Mouse (Mus musculus): ENCODE data around the gene Olfr707.
"Not testable (repeated sequence)": the region's sequence is repeated elsewhere in the genome, so short reads cannot be mapped to it uniquely, and the experiment has no call there.

Olfr707 gene

DNA sequence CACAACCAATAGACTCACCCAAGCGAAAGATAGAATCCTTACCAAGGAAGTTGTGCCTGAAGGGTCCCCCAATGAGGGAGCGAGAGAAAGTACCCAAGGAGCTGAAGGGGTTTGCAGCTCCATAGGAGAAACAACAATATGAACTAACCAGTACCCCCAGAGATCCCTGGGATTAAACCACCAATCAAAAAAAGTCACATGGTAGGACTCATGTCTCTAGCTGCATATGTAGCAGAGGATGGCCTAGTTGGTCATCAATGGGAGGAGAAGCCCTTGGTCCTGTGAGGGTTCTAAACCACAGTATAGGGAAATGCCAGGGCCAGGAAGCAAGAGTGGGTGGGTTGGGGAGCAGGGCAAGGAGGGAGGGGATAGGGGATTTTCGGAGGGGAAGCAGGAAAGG, at the start of gene Olfr707:
Olfr707 (minus strand) TSS at position 101 of the 400 bp plus-strand sequence.
- DNase-seq (ENCODE audit: low spot score) = not testable (repeated sequence)

DNA sequence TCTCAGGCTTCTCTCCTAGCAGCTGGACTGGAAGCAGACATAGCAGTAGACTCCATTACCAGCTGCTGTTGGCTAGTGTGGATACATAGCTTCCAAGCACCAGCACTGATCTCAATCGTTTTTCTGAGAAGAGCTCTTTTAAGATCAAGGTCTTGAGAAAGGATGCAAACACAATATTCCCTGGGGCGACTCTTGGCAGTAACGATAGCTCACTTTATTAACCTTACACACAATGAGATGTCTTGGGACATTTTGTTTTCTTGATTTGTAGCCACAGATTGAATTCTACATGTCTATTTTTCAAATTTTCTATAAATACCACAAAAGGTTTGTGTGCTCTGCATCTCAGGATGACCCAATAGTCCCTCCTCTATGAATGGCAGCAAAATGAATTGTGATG, 47.2 kb upstream of the Olfr707 start, which contains the start of gene Olfr710:
Olfr710 (minus strand) TSS at position 101 of the 400 bp plus-strand sequence.
- no peak for DNase-seq (ENCODE audit: low spot score)

DNA sequence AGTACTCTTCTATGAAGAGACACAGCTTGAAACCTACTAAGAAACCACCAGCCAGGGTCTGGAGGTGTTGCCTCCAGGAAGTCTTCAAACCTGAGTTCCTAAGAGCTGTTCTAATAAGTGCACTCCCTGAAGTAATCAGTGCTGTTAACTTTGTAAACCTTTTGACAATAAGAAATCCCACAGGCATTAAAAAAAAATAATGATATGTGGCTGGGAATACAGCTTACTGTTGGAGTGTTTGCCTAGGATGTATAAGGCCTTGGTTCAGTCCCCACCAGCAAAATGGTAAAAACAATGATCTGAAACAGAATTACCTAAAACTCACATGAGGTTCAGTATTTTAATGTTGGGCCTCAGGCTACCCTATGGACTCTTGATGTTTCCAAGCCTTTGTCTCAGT, 31.1 kb upstream of the Olfr707 start, which contains the start of gene Olfr709-ps1:
Olfr709-ps1 (minus strand) TSS at position 101 of the 400 bp plus-strand sequence.
- DNase-seq (ENCODE audit: low spot score) = no peak

DNA sequence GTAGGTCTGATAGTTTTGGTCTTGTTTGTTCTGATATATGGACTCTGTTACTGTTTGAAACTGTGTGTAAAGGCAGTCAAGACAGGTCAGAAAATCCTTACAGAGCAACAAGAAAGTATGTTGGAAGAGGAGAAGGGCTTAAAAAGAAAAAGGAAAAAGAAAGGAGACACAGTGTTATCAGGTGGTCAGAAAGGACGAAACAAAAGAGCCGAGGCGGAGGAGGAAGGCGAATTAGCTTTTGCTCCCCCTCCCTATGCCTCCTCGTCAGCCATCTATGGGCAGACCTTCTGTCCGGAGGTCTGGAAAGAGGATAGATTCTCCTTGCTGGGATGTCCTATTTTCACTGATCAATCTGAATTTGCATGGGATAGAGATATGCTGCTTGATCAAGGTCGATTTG, 19.9 kb upstream of the Olfr707 start:
- DNase-seq (ENCODE audit: low spot score) = not testable (repeated sequence)

DNA sequence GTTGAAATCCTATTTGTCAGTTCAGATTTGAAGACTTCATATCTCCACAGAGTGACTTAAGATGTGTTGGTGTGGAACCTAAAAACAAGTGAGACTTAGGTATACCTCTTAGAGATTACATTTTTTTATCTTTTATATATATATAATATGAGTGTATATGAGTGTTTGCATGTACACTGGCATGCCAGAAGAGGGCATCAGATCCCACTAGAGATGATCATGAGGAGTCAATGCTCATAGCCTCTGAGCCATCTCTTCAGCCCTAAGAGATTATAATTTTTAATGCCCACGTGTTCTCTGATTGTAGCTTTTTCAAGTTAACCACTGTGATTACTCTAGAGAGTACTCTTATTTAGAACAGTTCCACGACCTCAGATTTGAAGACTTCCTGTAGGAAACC, 6.6 kb upstream of the Olfr707 start, which contains the start of gene Olfr1532-ps1:
Olfr1532-ps1 (plus strand) TSS at position 326 of the 400 bp plus-strand sequence.
- no peak for DNase-seq (ENCODE audit: low spot score)

DNA sequence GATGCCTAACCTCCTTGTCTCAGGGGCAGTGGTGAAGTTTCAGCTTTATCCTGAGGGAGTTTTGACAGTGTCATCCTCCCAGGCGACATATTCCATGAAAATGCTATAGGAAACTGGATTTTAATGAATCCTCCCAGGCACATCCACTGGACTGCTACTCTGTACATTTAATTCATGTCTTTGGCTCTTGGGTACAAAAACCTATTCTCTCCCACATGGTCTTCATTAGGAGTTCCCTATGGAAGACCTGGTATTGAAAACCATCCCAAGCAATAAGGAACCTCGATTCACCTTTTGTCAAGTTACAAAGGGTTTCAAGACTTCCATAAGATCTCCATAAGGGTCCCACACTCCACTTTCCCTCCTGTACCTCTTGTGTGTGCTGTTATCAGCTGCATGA, 13.0 kb downstream of the Olfr707 start, which contains the start of gene Olfr706:
Olfr706 (minus strand) TSS at position 101 of the 400 bp plus-strand sequence.
- no peak for DNase-seq (ENCODE audit: low spot score)

DNA sequence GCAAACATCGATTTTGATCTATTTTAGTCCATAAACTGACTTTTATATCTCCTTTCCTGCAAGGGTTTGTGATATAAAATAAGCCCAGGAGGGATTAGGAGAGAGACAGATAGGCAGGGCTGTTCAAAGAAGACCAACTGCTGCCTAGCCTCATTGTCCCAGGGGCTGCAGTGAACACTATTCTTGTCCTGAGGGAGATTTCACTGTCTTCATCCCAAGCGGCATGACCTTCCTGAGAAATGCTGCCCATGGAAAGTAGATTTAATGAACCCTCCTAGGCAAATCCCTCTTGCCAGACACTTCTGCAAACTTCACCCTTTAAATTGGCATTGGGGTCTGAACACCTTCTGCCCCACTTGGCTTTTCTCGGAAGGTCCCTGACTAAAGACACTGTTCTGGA, 24.2 kb downstream of the Olfr707 start, which contains the start of gene Olfr705:
Olfr705 (minus strand) TSS at position 101 of the 400 bp plus-strand sequence.
- no peak for DNase-seq (ENCODE audit: low spot score)

DNA sequence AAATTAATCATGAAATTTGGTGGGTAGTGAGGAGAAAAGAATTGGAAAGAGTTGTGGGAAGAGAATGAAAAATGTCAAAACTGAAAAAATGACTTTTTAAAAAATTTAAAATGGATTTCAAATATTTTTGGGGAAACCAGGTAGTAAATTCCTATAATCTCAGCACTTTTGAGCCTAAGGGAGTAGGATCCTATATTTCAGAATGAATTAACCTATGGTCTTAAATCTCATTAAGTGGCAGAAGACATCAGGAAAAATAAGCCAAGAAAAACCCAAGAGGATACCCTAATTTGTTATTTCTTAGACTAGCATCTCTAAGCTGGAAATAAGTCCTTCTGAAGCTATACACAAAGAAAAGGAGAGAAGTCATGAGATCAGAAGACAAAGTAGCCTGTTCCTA, 38.2 kb downstream of the Olfr707 start, which contains the start of gene Olfr704:
Olfr704 (plus strand) TSS at position 301 of the 400 bp plus-strand sequence.
- DNase-seq (ENCODE audit: low spot score) = no peak

DNA sequence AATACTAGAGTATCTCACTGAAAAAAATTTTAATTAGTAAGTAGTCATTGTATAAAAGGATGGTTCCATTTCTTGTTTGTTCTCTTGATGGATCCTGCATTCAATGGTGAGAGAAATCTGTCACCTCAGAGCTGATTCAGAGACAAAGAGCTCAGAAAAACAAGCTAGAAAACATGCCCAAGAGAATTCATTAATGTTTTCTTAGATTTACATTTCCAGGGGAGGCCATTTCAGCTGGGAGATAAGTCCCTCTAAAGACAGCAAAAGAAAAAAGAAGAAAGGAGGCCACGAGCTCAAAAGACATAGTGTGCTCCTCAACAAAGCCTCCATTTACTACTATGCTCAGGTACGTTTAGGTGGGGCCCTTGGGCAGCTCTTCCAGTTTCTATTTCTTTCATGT, 58.0 kb downstream of the Olfr707 start, which contains the start of gene Olfr703:
Olfr703 (plus strand) TSS at position 301 of the 400 bp plus-strand sequence.
- DNase-seq (ENCODE audit: low spot score) = no peak
